Mouse (Mus musculus): Measurements from ENCODE around the gene Ankrd11. TPM values are rescaled to one million over a fixed set of nuclear protein-coding genes. Genes with fewer than 3 reads are reported as not detected.
A peak's percentile ranks its signal among the peaks of the same experiment; 100 is the strongest.

Gene Ankrd11
- total and polyA plus RNA-seq, 2 experiments from 2014 or later: 24.3 to 65.8 TPM

DNA sequence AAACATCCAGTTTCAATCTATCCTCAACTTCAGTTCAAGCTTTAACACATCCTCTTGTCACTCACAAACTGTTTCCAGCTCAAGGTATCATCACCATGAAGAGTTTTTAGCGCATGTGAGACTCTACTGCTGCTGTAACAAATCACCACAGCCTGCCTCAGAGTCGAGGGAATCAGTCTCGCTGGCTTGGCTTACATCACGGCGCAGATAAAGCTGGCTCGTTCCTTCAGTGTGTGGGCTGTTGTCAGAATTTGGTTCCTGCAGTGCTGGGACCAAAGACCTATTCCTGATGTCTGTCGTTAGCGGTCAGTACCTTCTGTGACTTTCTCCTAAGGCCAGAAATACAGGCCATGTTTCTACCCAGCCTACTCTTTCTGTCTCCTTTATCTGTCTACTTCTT is 144.9 kb downstream of the Ankrd11 start:
- Histone ChIP-seq H3K4me2 (ENCODE audit: low read depth, low read length) (no peak overlapping the region), H3K9ac (replicated peaks; ENCODE audit: low read depth, low read length) (no peak overlapping the region), H3K36me3 (replicated peaks; ENCODE audit: control insufficient read depth, insufficient read depth, low read length) (peaks cover 79% of the 10 kb centered on the region), H3K4me1 (ENCODE audit: control insufficient read depth, insufficient read depth) (no peaks in the 10 kb centered on the region), H3K9me3 (replicated peaks; ENCODE audit: control insufficient read depth, low read length) (no peaks in the 10 kb centered on the region), H3K27ac (ENCODE audit: low read depth) (no peak overlapping the region), H3K4me3 (ENCODE audit: low read depth, low read length) (no peak overlapping the region), H3K27me3 (ENCODE audit: control insufficient read depth, insufficient read depth, low read length) (no peaks in the 10 kb centered on the region)
- no peak for DNase-seq (ENCODE audit: low spot score)
- TF ChIP-seq EP300 (IDR thresholded peaks at IDR 0.05; ENCODE audit: low read depth): no peak
- TF ChIP-seq CTCF (IDR thresholded peaks at IDR 0.05; ENCODE audit: low read depth): no peak
- ATAC-seq (ENCODE audit: insufficient read depth, low read depth): no peak
- WGBS: 74% methylated on average over 8 of the region's 8 CpGs

- no peaks in the 10 kb centered on the region for H3K9me3 ChIP-seq (replicated peaks; ENCODE audit: control insufficient read depth, low read length)
- peaks cover 88% of the 10 kb centered on the region for H3K36me3 ChIP-seq (replicated peaks; ENCODE audit: control insufficient read depth, insufficient read depth, low read length)
- no peaks in the 10 kb centered on the region for H3K27me3 ChIP-seq (ENCODE audit: control insufficient read depth, insufficient read depth, low read length)
- H3K4me2 ChIP-seq (ENCODE audit: low read depth, low read length): no peak overlapping the region
- H3K4me3 ChIP-seq (ENCODE audit: low read depth, low read length): no peak overlapping the region
- 91% methylated on average over 11 of the region's 11 CpGs for WGBS
- no peak overlapping the region for H3K27ac ChIP-seq (ENCODE audit: low read depth)
- H3K4me1 ChIP-seq (ENCODE audit: control insufficient read depth, insufficient read depth): no peaks in the 10 kb centered on the region
- TF ChIP-seq CTCF (IDR thresholded peaks at IDR 0.05; ENCODE audit: low read depth): no peak
- TF ChIP-seq EP300 (IDR thresholded peaks at IDR 0.05; ENCODE audit: low read depth): no peak
- ATAC-seq (ENCODE audit: insufficient read depth, low read depth): no peak
- DNase-seq (ENCODE audit: low spot score): no peak
- no peak overlapping the region for H3K9ac ChIP-seq (replicated peaks; ENCODE audit: low read depth, low read length)
These were observed 145.8 kb downstream of the Ankrd11 start for GRCm38 (mm10) chr8:122896317-122896716.

GRCm38 (mm10) chr8:122893451-122893850 is 148.6 kb downstream of the Ankrd11 start:
- ATAC-seq (ENCODE audit: insufficient read depth, low read depth): no peak
- Histone ChIP-seq H3K9ac (replicated peaks; ENCODE audit: low read depth, low read length) (no peak overlapping the region), H3K36me3 (replicated peaks; ENCODE audit: control insufficient read depth, insufficient read depth, low read length) (peaks cover 97% of the 10 kb centered on the region), H3K27ac (ENCODE audit: low read depth) (no peak overlapping the region), H3K27me3 (ENCODE audit: control insufficient read depth, insufficient read depth, low read length) (no peaks in the 10 kb centered on the region), H3K9me3 (replicated peaks; ENCODE audit: control insufficient read depth, low read length) (no peaks in the 10 kb centered on the region), H3K4me3 (ENCODE audit: low read depth, low read length) (no peak overlapping the region), H3K4me2 (ENCODE audit: low read depth, low read length) (no peak overlapping the region), H3K4me1 (ENCODE audit: control insufficient read depth, insufficient read depth) (no peaks in the 10 kb centered on the region)
- TF ChIP-seq EP300 (IDR thresholded peaks at IDR 0.05; ENCODE audit: low read depth): no peak
- TF ChIP-seq CTCF (IDR thresholded peaks at IDR 0.05; ENCODE audit: low read depth): no peak
- no peak for DNase-seq (ENCODE audit: low spot score)
- WGBS: 77% methylated on average over 12 of the region's 12 CpGs

DNA sequence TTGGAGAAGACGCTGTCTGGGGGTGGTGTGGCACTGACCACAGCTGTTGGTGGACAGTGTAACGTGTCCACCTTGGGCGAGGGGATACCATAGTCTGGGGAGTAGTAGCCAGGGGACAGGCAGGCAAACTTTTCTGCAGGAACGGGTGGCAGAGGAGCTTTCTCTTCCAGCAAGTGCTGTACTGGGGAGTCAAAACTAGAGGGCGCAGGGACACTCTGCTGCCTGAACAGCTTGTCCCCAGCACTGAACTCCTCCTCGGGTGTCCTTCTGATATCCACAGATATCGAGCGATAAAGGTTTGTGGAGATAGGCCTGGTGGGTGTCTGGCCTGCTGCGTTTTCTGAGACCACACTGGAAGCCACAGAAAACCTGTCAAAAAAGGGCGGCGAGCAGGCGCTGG is 150.6 kb downstream of the Ankrd11 start:
- no peak overlapping the region for H3K27ac ChIP-seq (ENCODE audit: low read depth)
- no peak overlapping the region for H3K4me3 ChIP-seq (ENCODE audit: low read depth, low read length)
- H3K9me3 ChIP-seq (replicated peaks; ENCODE audit: control insufficient read depth, low read length): no peaks in the 10 kb centered on the region
- peaks cover 97% of the 10 kb centered on the region for H3K36me3 ChIP-seq (replicated peaks; ENCODE audit: control insufficient read depth, insufficient read depth, low read length)
- no peak overlapping the region for H3K9ac ChIP-seq (replicated peaks; ENCODE audit: low read depth, low read length)
- DNase-seq (ENCODE audit: low spot score) (no peak), ATAC-seq (ENCODE audit: insufficient read depth, low read depth) (no peak)
- H3K4me1 ChIP-seq (ENCODE audit: control insufficient read depth, insufficient read depth): no peaks in the 10 kb centered on the region
- no peak overlapping the region for H3K4me2 ChIP-seq (ENCODE audit: low read depth, low read length)
- no peak for TF ChIP-seq CTCF (IDR thresholded peaks at IDR 0.05; ENCODE audit: low read depth)
- TF ChIP-seq EP300 (IDR thresholded peaks at IDR 0.05; ENCODE audit: low read depth): no peak
- no peaks in the 10 kb centered on the region for H3K27me3 ChIP-seq (ENCODE audit: control insufficient read depth, insufficient read depth, low read length)
- WGBS: 78% methylated on average over 12 of the region's 12 CpGs

DNA sequence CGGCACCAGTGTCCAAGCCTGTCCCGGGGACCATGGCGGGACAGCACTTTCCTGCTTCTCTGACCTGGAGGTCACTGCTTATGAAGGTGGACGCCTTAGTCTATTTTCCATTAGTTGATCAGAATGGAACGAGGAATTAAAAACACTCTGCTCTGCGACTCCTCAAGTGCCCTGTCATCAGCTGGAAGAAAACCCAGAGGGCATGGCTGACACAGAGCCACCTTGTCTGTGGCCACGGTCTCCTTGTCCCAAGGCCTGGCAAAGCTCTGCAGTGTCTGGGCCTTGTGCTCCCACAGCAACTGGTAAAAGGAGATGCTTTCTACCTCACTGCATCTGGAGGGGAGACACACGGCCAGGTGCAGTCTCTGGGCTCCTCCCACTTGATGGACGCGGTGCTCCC is 158.4 kb downstream of the Ankrd11 start:
- ATAC-seq (ENCODE audit: insufficient read depth, low read depth) (peak; percentile 77), DNase-seq (ENCODE audit: low spot score) (peak; percentile 23)
- Histone ChIP-seq H3K27ac (ENCODE audit: low read depth) (peak overlapping the region; percentile 49; the same call in 1 of the 2 replicates), H3K27me3 (ENCODE audit: control insufficient read depth, insufficient read depth, low read length) (no peaks in the 10 kb centered on the region), H3K4me3 (ENCODE audit: low read depth, low read length) (no peak overlapping the region), H3K36me3 (replicated peaks; ENCODE audit: control insufficient read depth, insufficient read depth, low read length) (peaks cover 66% of the 10 kb centered on the region), H3K4me1 (ENCODE audit: control insufficient read depth, insufficient read depth) (no peaks in the 10 kb centered on the region), H3K9me3 (replicated peaks; ENCODE audit: control insufficient read depth, low read length) (no peaks in the 10 kb centered on the region), H3K4me2 (ENCODE audit: low read depth, low read length) (no peak overlapping the region), H3K9ac (replicated peaks; ENCODE audit: low read depth, low read length) (no peak overlapping the region)
- 41% methylated on average over 10 of the region's 10 CpGs for WGBS
- no peak for TF ChIP-seq EP300 (IDR thresholded peaks at IDR 0.05; ENCODE audit: low read depth)
- TF ChIP-seq CTCF (IDR thresholded peaks at IDR 0.05; ENCODE audit: low read depth): no peak

DNA sequence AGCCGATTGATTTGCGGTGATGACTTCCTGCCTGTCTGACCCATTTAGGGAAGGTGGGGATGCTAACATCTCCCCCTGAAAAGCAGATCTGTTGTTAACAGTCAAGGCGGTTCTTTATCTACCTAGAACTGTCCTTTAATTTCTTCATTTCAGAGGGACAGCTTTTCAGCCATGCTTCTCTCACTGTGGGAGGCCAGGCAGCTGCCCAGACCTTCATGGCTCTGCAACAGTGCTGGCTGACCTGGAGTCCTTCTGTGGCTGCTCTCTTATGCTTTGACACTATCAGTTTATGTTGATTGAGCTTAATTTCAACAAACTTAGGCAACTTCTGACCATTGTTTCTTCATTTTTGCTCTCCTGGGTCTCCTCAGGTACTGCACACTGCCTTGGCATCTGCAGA is 161.8 kb downstream of the Ankrd11 start:
- Histone ChIP-seq H3K27ac (ENCODE audit: low read depth) (no peak overlapping the region), H3K4me1 (ENCODE audit: control insufficient read depth, insufficient read depth) (no peaks in the 10 kb centered on the region), H3K27me3 (ENCODE audit: control insufficient read depth, insufficient read depth, low read length) (no peaks in the 10 kb centered on the region), H3K4me3 (ENCODE audit: low read depth, low read length) (no peak overlapping the region), H3K4me2 (ENCODE audit: low read depth, low read length) (no peak overlapping the region), H3K9ac (replicated peaks; ENCODE audit: low read depth, low read length) (no peak overlapping the region), H3K9me3 (replicated peaks; ENCODE audit: control insufficient read depth, low read length) (no peaks in the 10 kb centered on the region), H3K36me3 (replicated peaks; ENCODE audit: control insufficient read depth, insufficient read depth, low read length) (peaks cover 32% of the 10 kb centered on the region)
- 63% methylated on average over 3 of the region's 3 CpGs for WGBS
- DNase-seq (ENCODE audit: low spot score): no peak
- no peak for ATAC-seq (ENCODE audit: insufficient read depth, low read depth)
- no peak for TF ChIP-seq EP300 (IDR thresholded peaks at IDR 0.05; ENCODE audit: low read depth)
- no peak for TF ChIP-seq CTCF (IDR thresholded peaks at IDR 0.05; ENCODE audit: low read depth)

Measured in heart, postnatal 0 days (tissue).